Mouse (Mus musculus) liver, embryonic 14.5 days (tissue): ENCODE measurements around the gene Ppp1r16b.

Experiments
- CTCF ChIP-seq: IDR thresholded peaks from 2 replicates; pipeline ENCODE4 v1.5.1; 2016; ENCODE audit warnings: antibody characterized with exemption, low read depth, control low read depth
- EP300 ChIP-seq: IDR thresholded peaks from 2 replicates; pipeline ENCODE4 v1.6.1; 2016; ENCODE audit warnings: antibody characterized with exemption, low read depth

DNA sequence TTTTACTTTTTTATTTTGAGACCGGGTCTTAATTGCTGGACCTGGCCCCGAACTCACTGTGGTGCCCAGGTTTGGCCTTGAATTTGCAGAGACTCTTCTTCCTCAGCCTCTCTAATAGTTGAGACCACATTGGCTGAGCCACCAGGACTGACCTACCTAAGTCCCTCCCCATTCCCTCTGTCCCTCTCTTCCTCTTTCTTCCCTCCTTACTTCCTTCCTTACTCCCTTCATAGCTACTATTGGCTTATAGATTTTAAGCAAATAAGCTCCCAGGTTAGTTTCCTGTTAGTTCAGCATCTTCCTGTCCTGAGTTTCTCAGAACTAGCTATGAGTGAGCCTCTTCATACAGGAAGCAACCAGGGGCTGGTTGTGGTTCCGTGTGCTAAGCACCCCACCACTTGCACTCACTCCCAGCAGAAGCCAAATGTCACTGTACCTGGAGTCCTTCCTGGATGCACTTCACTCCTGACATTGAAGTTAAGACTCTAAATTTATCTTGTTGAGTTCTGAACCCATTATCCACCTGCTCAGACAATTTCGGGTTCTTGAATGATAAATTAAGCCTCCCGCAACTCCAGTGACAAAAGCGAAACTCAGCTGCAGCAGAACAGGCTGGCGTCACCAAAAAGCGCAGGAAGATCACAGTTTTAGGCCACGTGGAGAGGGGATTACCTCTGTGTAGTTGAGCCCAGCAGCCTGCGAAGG, 41.7 kb downstream of the Ppp1r16b start:
- TF ChIP-seq CTCF = no peak
- no peak for TF ChIP-seq EP300
